Mouse (Mus musculus) layer of hippocampus, adult 9-10 months (tissue): ENCODE data around the gene Tas1r1.
A peak's percentile ranks its signal among the peaks of the same experiment; 100 is the strongest.

ENCODE experiments used
- DNase-seq: peaks from one replicate; pipeline ENCODE4 v3.0.0; 2022; ENCODE audit warnings: low spot score

Gene Tas1r1

GRCm38 (mm10) chr4:151988014-151988341 is 50.4 kb downstream of the Tas1r1 start:
- DNase-seq, result no peak

DNA sequence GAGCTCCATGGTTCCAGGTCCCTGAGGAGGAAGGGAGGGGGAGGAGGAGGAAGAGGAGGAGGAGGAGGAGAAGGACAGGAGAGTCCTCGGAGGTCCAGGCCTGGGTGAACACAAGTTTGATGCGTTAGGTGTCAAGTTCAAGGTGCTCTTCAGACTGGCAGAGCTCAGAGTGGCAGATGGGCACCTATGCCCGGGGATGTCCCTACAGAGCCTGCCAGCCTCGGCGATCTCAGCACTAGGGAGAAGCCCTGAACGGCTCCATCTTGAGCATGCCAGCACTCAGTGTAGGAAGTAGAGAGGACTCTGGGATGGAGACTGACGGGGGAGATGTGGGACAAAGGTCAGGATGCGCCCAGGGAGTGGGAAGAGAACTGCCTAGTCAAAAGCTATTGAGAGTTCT is 51.7 kb downstream of the Tas1r1 start:
- no peak for DNase-seq

GRCm38 (mm10) chr4:151985886-151986285 is 52.5 kb downstream of the Tas1r1 start:
- DNase-seq, result no peak

DNA sequence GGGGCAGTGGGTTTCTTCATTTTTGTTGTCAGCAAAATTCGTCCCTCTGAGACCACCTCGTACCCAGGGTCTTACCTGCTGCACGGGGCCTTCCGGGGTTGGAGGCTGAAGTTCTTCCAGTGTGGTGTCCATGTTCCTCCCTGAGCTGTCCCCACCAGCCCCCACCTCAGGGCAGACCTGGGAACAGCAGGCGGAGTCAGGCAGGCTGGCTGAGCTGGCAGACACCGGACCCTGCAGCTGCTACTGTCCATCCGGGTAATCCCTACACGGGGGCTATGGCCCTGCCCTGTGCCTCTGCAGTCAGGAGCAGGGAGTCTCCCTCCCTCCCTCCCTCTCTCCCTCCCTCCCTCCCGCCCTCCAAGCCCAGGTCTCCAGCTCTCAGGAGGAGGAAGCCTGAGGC is 54.8 kb downstream of the Tas1r1 start:
- no peak for DNase-seq

GRCm38 (mm10) chr4:151983043-151983442 is 55.3 kb downstream of the Tas1r1 start:
- no peak for DNase-seq

DNA sequence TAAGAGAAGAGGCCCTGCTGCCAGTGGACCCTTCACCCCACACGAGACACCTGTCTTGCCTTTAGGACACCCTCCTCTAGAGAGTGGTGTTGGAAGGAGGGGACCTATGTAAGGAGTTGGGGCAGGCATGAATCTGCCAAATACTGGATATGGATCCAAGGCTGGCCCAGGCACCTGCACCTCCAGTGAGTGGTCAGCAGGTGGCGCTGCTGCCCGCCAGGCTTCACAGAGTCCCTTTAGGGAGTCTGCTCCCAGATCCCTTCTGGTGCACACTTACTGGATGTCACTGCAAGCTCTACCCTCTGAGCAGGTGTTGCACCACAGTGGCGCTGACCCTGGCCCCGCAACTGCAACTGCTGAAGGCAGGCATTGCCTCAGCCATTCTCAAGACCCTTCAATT is 57.0 kb downstream of the Tas1r1 start:
- peak; percentile 72 for DNase-seq

DNA sequence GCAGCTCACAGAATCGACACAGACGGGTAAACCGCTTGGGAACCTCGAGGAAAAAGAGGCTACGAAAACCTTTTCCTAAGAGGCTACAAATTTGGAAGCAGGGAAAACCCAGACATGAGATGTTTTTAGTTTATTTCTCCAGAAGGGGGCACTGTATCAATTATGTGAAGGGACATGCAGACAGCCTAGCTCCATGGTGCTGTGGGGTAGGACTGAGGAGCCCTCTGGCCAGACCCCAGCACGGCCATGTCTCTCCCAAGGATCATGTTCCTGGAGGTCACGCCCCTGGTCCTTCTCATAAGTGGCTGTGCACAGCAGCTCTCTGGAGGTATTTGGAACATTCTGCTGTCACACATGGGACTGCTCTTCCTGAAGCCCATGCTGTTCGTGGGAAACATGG is 57.7 kb downstream of the Tas1r1 start:
- no peak for DNase-seq
